Mouse (Mus musculus): ENCODE data around the gene Apbb2. TPM values are rescaled to one million over a fixed set of nuclear protein-coding genes. Genes with fewer than 3 reads are reported as not detected.
A peak's percentile ranks its signal among the peaks of the same experiment; 100 is the strongest.
"Not testable (repeated sequence)": the region's sequence is repeated elsewhere in the genome, so short reads cannot be mapped to it uniquely, and the experiment has no call there.

The Apbb2 gene
- polyA plus RNA-seq, 1 experiment from 2014 or later: 38.0 TPM

DNA sequence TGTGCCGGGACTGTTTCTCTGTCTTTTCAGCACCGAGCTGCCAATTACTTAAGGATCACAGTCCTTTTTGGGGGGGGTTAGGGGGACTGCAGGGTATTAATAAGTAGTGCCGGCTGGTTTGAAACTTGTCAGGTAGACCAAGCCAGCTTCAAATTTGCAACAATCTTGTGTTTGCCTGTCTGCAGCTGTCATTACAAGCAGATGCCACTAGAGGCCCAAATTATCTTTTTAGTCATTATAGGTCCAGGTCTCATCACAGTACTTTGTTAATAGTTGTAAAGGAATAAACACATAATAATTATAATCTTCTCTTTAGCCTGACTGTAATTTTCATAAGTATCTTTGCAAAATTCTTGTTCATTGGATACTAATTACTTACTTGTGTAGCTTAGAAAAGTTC, 344.2 kb downstream of the Apbb2 start:
- H3K27me3 ChIP-seq: no peaks in the 10 kb centered on the region
- in situ Hi-C loops (cut with MboI; ENCODE audit: low pct_unique_long_range_greater_than_20kb): loop anchor here (25.0 kb wide), 1 partner anchor 713 kb away; no protein-coding TSS in a partner anchor
- ChIA-PET POLR2A (interaction anchor here (0.6 kb wide), 1 partner anchor 15 kb away, joined by 3 read pairs; the partner anchor contains the start of gene Nsun7), CTCF (interaction anchor here (0.6 to 1.7 kb wide), 9 partner anchors 10 to 102 kb away, joined by 3 to 6 read pairs (median 3); no protein-coding TSS in a partner anchor)
- no peak for DNase-seq (ENCODE audit: low read depth, low spot score)
- TF ChIP-seq CTCF (IDR thresholded peaks at IDR 0.05): peak; percentile 48
- ATAC-seq: no peak

DNA sequence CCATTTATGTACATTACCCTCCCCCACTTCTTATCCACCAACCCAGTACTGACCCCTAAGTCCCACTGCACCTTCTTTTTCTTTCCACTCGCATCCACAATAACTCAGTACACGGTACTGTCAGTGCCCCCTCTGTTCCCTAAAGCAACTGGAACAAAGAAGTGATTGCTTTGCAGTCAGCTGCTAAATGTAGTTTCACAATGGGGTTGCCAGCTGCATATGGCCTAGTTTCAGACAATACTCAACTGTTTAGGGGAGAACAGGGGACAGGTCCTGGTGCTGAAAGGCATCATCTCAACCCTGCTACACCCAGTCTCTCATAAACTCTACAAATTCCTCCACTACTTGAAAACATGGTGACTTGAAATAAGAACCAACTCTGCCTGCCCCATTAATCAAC, 347.4 kb downstream of the Apbb2 start:
- ChIA-PET POLR2A (no interaction called here), CTCF (interaction anchor here (1.2 kb wide), 1 partner anchor 35 kb away, joined by 3 read pairs; no protein-coding TSS in a partner anchor)
- in situ Hi-C loops (cut with MboI; ENCODE audit: low pct_unique_long_range_greater_than_20kb): loop anchor here (25.0 kb wide), 1 partner anchor 716 kb away; no protein-coding TSS in a partner anchor
- no peak for DNase-seq (ENCODE audit: low read depth, low spot score)
- no peak for ATAC-seq
- no peak for TF ChIP-seq CTCF (IDR thresholded peaks at IDR 0.05)
- no peaks in the 10 kb centered on the region for H3K27me3 ChIP-seq

DNA sequence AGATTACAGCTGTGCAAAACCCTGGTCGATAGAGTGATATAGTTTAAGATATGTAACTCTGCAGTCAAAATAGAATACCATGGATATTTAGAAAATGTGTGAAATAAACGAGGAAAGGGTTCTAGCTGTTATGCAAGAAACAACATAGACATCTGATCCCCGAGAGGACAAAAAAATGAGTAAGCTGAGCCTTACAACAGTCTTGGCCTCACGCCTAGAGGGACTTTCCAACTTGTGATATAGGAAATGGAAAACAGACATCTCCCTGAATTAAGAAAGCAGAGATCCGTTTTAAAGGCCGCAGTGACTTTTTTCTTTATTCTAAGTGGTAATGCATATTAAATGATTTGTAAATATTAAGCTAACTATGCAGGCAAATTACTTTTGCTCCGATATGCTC, 349.0 kb downstream of the Apbb2 start:
- no peak for ATAC-seq
- POLR2A ChIA-PET: no interaction called here
- H3K27me3 ChIP-seq: no peaks in the 10 kb centered on the region
- no peak for TF ChIP-seq CTCF (IDR thresholded peaks at IDR 0.05)
- DNase-seq (ENCODE audit: low read depth, low spot score): no peak
- in situ Hi-C loops (cut with MboI; ENCODE audit: low pct_unique_long_range_greater_than_20kb): loop anchor here (25.0 kb wide), 1 partner anchor 718 kb away; no protein-coding TSS in a partner anchor
- CTCF ChIA-PET: interaction anchor here (0.7 kb wide), 1 partner anchor 21 kb away, joined by 3 read pairs; no protein-coding TSS in a partner anchor

DNA sequence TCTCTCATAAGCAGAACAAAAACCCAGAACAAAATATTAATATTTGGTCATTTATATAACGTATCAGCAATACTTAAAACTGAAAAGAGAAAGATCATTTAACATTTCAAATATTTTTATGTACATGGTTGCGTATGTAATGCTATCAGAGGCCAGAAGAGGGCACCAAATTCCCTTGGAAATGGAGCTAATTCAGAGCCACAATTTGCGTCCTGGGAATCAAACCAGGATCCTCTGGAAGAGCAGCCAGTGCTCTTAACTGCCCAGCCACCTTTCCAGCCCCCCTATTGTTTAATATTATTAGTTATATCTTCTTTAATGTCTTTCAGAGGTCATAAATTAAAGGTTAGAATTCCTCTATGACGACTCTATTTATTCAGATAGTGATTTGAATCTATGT, 355.2 kb downstream of the Apbb2 start:
- H3K27me3 ChIP-seq: no peaks in the 10 kb centered on the region
- TF ChIP-seq CTCF (IDR thresholded peaks at IDR 0.05): peak; percentile 81
- POLR2A ChIA-PET: interaction anchor here (0.6 to 0.7 kb wide), 2 partner anchors 261 to 350 kb away, joined by 3 to 6 read pairs; no protein-coding TSS in a partner anchor
- no peak for DNase-seq (ENCODE audit: low read depth, low spot score)
- CTCF ChIA-PET: interaction anchor here (0.7 to 1.2 kb wide), 6 partner anchors 15 to 121 kb away, joined by 3 to 4 read pairs (median 3); no protein-coding TSS in a partner anchor
- ATAC-seq: no peak
- in situ Hi-C loops (cut with MboI; ENCODE audit: low pct_unique_long_range_greater_than_20kb): loop anchor here (5.0 to 25.0 kb wide), 3 partner anchors 109 to 724 kb away; no protein-coding TSS in a partner anchor

DNA sequence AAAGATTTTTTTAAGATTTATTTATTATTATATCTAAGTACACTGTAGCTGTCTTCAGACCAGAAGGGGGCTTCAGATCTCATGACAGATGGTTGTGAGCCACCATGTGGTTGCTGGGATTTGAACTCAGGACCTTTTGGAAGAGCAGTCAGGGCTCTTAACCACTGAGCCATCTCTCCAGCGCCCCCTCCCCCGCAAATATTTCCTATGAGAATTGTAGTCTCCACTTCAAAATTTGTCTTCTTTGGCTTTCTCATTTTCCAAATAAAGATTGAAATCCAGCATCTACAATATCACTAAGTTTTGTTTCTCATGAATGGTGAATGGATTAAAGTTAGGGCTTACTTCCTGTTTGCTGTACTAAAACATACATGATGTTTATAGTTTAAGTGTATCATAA, 356.1 kb downstream of the Apbb2 start:
- in situ Hi-C loops (cut with MboI; ENCODE audit: low pct_unique_long_range_greater_than_20kb): loop anchor here (5.0 to 25.0 kb wide), 3 partner anchors 110 to 725 kb away; no protein-coding TSS in a partner anchor
- ChIA-PET CTCF (interaction anchor here (0.7 to 1.7 kb wide), 3 partner anchors 15 to 112 kb away, joined by 3 to 4 read pairs (median 3); no protein-coding TSS in a partner anchor), POLR2A (interaction anchor here (0.5 to 0.7 kb wide), 2 partner anchors 182 to 351 kb away, joined by 3 to 6 read pairs; no protein-coding TSS in a partner anchor)
- H3K27me3 ChIP-seq: no peaks in the 10 kb centered on the region
- ATAC-seq (no peak), DNase-seq (ENCODE audit: low read depth, low spot score) (no peak)
- no peak for TF ChIP-seq CTCF (IDR thresholded peaks at IDR 0.05)

DNA sequence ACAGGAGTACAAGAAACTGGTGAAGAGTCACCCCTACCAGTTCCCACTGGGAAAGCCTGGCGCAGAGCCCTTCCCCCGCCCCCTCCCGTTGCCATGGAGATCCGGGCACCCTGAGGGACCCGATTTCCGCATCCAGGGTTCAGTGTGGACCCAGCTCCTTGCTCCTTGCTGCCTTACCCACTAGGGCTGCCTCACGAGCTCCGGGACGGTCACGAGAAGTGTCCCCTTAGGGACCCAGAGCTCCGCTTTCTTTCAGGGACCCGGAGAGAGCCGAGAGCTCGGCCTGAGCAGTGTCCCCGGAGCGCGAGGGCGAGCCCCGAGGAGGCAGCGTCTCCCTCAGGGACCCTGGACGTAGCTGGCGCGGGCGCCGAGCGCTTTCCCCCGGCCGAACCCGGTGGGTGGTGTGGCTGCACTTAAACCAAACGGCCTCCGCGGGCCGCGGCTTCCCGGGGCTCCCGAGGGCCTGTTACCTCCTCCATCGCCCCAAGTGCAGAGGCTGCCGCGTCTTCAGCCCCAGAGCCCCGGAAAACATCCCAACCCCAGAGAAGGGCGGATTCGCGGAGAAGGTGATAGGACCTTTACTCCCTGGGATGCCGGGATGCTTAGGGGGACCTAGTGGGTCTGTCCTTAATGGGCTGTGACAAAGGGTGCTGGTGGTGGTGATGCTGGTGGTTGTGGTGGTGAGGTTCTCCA, 358.7 kb downstream of the Apbb2 start, which contains the start of gene Nsun7:
Nsun7 (plus strand) TSS at position 142 of the 693 bp plus-strand sequence.
- ChIA-PET POLR2A (interaction anchor here (0.5 to 0.8 kb wide), 3 partner anchors 8 to 78 kb away, joined by 3 to 4 read pairs (median 4); no protein-coding TSS in a partner anchor), CTCF (no interaction called here)
- TF ChIP-seq CTCF (IDR thresholded peaks at IDR 0.05): no peak
- no peaks in the 10 kb centered on the region for H3K27me3 ChIP-seq
- in situ Hi-C loops (cut with MboI; ENCODE audit: low pct_unique_long_range_greater_than_20kb): loop anchor here (5.0 to 25.0 kb wide), 3 partner anchors 112 to 727 kb away; no protein-coding TSS in a partner anchor
- DNase-seq (ENCODE audit: low read depth, low spot score) (no peak), ATAC-seq (peak; percentile 60)

DNA sequence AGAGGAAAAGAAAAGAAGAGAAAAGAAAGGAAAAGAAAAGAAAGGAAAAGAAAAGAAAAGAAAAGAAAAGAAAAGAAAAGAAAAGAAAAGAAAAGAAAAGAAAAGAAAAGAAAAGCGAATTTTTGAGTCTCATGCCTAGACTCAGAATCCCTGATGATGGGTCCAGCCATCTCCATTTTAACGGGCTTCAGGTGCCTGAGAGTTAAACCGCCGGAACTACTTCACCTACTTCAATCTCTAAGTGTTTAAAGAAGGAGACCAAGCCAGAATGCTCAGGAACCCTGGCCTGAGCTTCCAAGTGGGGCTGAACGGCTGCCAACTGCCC, 359.2 kb downstream of the Apbb2 start:
- in situ Hi-C loops (cut with MboI; ENCODE audit: low pct_unique_long_range_greater_than_20kb): loop anchor here (25.0 kb wide), 1 partner anchor 728 kb away; no protein-coding TSS in a partner anchor
- ATAC-seq; DNase-seq (ENCODE audit: low read depth, low spot score); CTCF ChIA-PET; H3K27me3 ChIP-seq: not testable (repeated sequence)
- POLR2A ChIA-PET: interaction anchor here (0.5 to 0.8 kb wide), 2 partner anchors 9 to 78 kb away, joined by 4 read pairs; no protein-coding TSS in a partner anchor

DNA sequence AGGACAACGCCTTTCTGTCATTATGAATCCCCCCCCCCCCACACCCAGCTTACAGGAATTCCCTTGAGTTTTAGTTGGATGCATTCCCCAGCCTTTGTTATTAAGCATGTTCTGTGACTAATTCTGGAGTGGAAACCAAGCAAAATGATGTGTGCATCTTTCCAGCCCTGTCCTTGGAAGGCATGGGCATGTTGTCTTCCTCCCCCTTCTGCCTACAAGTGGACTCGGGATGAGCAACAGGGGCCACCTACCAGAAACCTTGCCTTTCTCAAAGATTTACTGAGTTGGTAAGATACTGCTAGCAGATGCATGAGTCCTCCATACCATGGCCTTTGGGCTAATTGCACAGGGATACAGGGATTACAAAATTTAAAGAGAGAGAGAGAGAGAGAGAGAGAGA, 359.6 kb downstream of the Apbb2 start:
- in situ Hi-C loops (cut with MboI; ENCODE audit: low pct_unique_long_range_greater_than_20kb): loop anchor here (25.0 kb wide), 1 partner anchor 728 kb away; no protein-coding TSS in a partner anchor
- ChIA-PET CTCF (no interaction called here), POLR2A (interaction anchor here (0.8 kb wide), 1 partner anchor 79 kb away, joined by 4 read pairs; no protein-coding TSS in a partner anchor)
- no peak for TF ChIP-seq CTCF (IDR thresholded peaks at IDR 0.05)
- no peak for ATAC-seq
- H3K27me3 ChIP-seq: no peaks in the 10 kb centered on the region
- DNase-seq (ENCODE audit: low read depth, low spot score): no peak

DNA sequence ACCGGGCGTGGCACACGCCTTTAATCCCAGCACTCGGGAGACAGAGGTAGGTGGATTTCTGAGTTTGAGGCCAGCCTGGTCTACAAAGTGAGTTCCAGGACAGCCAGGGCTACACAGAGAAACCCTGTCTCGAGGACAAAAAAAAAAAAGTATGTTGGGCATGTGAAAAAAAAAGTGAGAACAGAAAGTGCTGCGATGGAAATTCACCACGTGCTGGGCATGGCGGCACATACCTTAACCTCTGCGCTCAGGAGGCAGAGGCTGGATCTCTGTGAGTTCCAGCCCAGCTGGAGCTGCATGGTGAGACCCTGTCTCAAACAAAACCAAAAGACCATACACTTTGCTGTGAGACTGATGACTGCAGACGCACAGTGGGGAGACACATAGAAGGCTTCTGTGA, 363.5 kb downstream of the Apbb2 start:
- DNase-seq (ENCODE audit: low read depth, low spot score): no peak
- POLR2A ChIA-PET: no interaction called here
- no peaks in the 10 kb centered on the region for H3K27me3 ChIP-seq
- no peak for TF ChIP-seq CTCF (IDR thresholded peaks at IDR 0.05)
- in situ Hi-C loops (cut with MboI; ENCODE audit: low pct_unique_long_range_greater_than_20kb): loop anchor here (25.0 kb wide), 1 partner anchor 732 kb away; no protein-coding TSS in a partner anchor
- CTCF ChIA-PET: no interaction called here
- no peak for ATAC-seq

DNA sequence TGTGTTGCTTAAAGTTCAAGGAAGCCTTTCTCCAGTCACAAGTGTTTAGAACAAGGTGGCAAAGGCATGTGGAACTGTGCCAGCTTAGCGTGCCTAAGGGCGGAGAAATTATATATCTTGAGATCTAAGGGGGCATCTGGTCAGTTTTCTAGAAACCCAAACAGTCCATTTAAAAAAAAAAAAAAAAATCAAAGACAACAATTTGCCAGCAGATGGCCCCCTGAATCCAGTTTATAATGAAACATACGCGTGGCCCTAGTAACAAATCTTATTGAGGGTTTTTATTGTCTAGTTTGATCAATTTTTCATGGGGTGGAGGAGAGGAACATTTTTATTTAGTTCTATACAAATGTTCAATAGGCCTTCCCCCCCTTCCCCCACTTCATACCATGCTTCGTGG, 365.4 kb downstream of the Apbb2 start:
- DNase-seq (ENCODE audit: low read depth, low spot score) (no peak), ATAC-seq (no peak)
- no peak for TF ChIP-seq CTCF (IDR thresholded peaks at IDR 0.05)
- no peaks in the 10 kb centered on the region for H3K27me3 ChIP-seq
- POLR2A ChIA-PET: interaction anchor here (0.7 kb wide), 1 partner anchor 1011 kb away, joined by 3 read pairs; no protein-coding TSS in a partner anchor
- CTCF ChIA-PET: no interaction called here
- in situ Hi-C loops (cut with MboI; ENCODE audit: low pct_unique_long_range_greater_than_20kb): loop anchor here (25.0 kb wide), 1 partner anchor 734 kb away; no protein-coding TSS in a partner anchor

Other genes starting within 250 kb of the Apbb2 start
- 6.9 TPM for gene Uchl1, start 57.3 kb upstream of the Apbb2 start, polyA plus RNA-seq (2021)
- gene Limch1, start 127.0 kb upstream of the Apbb2 start, polyA plus RNA-seq (2021): 41.1 TPM